Mouse (Mus musculus) small intestine, adult 2 months (tissue): ENCODE data around the gene Odf2l.

ENCODE experiments used
- CTCF ChIP-seq: fragments of 200-500 bp; IDR thresholded peaks from 2 replicates; pipeline ENCODE4 v1.5.1; 2012; ENCODE audit warnings: low read depth, mild to moderate bottlenecking, control low read depth, inconsistent platforms, low read length, moderate library complexity, mixed read lengths; ENCODE audit not compliant: insufficient replicate concordance, insufficient read length; ENCODE audit errors: extremely low read depth
- POLR2A ChIP-seq: fragments of 200-500 bp; IDR thresholded peaks from 2 replicates; pipeline ENCODE4 v1.6.1; 2012; ENCODE audit warnings: low read depth, mild to moderate bottlenecking, control low read depth, inconsistent platforms, low read length, moderate library complexity

- TF ChIP-seq CTCF (no peak), POLR2A (no peak)
Measured at GRCm38 (mm10) chr3:145101891-145102555, 16.4 kb upstream of the Odf2l start.
